Mouse (Mus musculus): ENCODE data around the gene 1520401A03Rik.

The 1520401A03Rik gene

DNA sequence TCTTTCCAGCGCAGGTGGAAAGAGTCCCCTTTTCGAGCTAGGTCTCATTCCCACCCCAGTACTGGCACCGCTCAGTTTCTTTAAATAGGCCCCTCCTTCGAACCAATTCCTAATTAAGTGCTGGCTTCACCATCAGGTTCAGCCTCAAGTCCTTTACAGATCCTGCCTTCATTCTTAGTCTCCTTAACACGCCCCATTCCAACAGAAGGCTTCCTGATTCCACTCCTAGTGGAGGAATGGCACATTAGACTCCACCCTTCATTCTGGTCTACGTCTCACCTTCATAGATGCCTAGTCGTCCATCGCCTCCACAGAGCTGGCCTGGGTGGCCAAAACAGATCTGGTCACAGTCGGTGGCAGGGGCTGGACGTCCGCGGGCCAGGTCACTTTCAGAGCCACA, 20.4 kb upstream of the 1520401A03Rik start:
- DNase-seq (ENCODE audit: low read depth, low spot score) = no peak

DNA sequence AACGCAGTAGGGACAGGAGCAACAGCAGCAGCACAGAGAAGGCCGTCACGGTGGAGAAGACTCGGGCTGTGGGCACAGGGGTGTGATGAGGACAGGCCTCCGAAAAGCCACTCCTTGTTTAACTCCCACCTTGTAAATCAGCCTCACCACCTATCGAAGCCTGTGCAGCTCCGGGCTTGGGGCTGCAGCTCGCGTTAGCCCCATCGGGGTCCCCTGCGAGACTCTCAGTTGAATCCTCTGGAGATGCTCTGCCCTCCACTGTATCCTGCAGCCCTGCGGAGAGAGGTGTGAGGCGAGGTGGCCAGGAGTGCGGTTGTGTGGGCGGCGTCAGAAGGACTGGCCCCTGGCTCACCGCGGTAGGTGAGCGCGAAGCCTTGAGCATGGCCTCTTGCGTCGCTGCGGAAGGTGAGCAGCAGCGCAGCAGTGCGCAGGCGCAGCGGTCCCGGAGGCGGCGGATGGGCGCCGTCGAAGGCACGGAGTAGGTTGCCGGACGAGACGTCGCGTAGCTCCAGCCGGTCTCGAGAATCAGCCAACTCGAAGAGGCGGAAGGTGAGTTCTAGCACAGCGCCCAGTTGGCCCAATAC, 19.7 kb upstream of the 1520401A03Rik start:
- no peak for DNase-seq (ENCODE audit: low read depth, low spot score)

DNA sequence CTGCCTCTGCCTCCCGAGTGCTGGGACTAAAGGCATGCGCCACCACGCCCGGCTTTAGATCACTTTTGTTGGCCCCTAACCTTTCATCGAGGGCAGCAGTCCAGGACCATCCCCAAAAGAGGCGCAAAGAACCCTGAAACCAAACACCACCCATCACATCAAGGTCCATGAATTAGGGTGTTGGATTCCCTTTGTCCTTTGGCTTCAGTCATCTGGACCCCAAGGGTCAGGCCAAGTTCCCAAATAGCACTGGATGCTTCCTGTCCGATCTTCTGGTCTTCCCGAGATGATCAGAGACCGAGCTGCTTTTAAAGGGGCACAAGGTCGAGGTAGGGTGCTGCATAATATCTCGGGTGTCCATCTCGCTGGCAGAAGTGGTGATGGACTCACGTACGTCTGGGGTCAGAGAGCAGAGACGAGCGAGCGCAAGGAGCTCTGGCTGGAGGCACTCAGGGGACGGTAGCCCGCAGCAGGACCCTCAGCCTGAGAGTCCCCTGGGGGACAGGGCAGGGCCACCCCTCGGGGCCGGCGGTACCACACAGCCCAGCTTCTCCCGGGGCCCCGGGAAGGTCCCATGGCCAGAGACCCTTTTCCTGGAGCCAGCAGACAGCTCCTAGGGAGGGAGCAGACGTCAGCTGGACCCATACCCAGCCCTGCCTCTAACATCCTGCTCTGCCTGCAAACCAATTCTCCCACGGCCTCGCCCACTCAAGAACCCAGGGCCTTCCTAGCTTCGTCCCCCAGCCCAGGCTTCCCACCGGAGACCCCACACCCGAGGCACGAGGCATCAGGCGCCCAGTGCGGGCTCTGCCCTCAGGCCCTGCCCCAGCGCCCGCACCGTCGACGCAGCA, 19.0 kb upstream of the 1520401A03Rik start:
- DNase-seq (ENCODE audit: low read depth, low spot score) = no peak

DNA sequence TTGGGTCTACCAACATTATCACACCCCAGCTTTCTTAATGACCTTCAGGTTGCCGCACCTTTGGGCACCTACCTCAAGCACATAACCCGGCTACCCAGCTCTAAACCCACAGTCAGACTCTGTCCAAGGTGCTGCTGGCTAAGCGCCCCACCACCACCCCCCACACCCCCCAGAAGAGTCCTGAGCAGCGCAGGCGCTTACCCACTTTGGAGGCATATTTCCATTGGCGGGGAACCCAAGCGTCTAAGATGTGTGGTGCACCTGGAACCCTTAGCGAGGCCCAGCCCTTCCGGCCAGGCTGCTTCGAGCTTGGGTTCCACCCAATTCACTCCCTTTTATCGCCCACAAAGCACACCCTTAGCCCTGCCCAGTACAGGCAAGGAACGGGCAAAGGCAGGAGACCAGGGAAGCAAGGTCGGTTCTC, 18.0 kb upstream of the 1520401A03Rik start, which contains the start of gene Paqr4:
Gene Paqr4 (minus strand): TSS at position 270 of the 424 bp plus-strand sequence.
- no peak for DNase-seq (ENCODE audit: low read depth, low spot score)

DNA sequence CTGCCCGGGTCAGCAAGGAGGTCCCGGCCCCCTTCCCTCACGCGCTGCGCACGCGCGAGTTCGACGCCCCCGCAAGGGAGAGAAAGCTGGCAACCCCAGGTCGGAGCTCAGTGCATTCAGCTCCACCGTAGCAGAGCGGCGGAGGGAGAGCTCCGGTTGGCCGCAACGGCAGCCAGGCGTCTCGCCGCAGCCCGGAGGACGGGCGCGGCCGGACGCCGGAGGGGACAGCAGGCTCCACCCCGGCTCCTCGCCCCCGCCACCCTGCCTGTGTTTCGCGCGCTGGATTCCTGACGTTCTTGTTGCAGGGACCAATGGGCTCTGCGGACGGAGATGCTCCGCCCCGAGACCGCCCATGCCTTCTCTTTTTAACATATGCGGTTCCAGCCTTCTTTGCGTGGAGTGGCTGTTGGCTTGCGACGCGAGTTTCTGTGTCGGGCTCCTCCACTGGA, 17.6 kb upstream of the 1520401A03Rik start:
- peak; percentile 81 for DNase-seq (ENCODE audit: low read depth, low spot score)

DNA sequence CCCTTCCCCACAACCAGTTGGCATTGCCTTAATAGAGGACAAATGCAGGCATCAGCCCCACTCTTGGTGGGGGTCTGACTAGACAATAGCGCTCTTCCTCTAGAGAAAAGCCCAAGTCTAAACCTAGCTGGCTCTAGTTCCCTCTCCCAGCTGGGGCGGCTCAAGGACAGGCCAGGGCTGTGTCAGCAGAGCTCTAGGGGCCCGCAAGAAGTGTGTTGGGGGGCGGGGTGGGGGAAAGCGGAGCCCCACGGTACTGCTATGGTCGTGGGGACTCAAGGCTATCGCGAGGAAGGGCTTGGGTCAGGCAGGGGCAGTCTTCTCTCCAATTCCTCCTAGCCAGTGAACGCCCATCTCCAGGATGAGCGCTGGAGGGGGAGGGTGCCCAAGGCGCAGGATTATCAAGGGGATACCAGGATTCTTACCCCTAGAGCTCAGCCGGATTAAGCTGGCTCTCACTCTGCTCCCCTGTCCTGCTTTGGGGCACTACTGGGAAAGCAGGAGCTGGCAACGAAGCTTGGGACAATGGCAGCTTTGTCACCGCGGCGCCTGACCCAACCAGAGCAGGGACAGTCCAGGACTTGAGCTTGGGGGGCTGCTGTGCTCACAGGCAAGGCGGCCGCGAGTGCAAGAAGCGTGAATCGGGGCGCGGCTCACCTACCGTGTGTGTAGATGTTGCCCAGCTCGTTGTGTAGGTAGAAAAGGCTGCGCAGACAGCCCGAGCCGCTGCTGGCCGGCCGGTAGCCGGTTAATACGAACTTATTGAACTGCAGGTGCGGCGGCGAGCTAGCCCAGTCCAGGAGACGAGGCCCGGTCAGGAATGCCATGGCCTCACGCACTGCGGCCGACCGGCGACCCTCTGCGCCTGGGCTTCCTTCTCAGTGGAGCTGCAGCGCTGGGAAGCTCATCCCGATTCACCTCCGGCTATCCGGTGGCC, 16.9 kb upstream of the 1520401A03Rik start:
- DNase-seq (ENCODE audit: low read depth, low spot score) = peak; percentile 83

DNA sequence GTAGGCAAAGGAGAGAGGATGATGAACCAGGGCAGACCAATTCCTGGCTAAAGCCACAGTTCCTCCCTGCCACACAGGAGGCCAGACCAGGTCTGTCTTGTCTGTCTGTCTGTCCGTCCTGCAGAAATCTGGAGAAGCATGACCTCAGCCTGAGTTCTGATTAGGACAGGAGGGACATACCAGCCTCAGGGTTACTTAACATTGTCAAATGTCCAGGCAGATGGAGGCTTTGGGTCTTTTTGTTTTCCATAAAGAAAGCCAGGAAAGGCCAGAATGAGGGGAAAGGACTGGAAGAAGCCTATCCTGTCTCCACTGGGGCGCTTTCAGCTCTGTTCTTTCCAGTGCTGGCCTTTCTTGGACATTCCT, 16.2 kb upstream of the 1520401A03Rik start:
- DNase-seq (ENCODE audit: low read depth, low spot score) = no peak

DNA sequence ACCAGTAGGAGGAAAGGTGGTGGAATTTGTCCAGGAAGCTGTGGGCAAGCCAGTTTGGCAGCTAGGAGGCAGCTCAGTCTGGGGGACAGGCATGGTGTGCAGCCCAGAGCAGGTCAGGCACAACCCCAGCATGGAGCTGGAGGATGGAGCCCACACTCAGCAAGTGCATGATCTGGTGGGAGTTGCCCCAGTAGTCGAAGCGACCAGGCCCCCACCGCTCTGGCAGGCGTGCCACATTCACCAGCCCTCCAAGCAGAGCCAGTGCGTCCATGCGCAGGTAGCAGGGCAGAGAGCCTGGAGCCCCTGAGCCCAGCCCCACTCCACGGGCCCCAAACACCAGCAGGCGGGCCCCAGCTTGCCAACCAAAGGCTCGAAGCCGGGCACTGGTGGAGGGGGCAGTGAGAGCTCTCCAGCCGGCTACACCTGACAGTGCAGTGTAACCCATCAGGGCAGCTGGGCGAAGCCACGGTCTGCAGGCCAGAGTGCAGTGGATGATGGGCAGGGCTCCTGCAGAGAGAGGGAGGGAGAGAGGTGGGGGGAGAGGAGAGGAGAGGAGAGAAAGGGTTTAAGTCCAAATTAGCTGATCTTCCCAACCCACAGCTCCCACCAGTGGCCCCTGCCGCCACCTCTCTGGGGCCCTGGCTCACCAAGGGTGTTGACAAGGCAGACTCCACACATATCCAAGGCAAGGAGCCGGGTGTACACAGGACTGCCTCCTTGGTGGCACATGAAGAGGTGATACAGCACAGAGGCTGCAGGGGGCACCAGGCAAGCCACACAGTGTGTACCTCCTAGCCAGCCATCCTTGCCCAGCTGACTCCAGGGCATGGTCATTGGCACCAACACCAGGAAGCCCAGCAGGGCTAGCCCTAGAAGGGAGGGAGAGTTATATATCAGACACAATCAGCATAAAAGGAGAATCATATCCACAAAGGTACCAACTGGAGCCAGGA, 15.2 kb upstream of the 1520401A03Rik start:
- DNase-seq (ENCODE audit: low read depth, low spot score) = no peak

DNA sequence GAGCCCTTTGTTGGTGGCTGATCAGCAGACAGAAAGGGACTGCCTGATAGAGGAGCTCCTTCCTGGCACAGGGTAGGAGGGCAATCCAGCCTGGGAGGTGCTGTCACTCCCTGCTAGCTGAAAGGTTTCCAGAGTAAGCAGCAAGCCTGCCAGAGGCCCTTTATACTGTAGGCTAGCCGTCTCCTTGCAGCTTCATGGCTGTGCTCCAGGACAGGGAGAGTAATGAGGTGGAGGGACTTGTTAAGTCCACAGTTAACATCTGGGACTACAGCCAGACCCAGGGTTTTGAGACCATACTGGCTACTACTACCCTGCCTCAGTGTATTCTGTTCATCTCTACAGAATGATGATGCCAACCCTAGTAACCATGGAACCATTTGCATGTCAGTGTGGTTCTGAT, 11.8 kb upstream of the 1520401A03Rik start:
- DNase-seq (ENCODE audit: low read depth, low spot score) = no peak

DNA sequence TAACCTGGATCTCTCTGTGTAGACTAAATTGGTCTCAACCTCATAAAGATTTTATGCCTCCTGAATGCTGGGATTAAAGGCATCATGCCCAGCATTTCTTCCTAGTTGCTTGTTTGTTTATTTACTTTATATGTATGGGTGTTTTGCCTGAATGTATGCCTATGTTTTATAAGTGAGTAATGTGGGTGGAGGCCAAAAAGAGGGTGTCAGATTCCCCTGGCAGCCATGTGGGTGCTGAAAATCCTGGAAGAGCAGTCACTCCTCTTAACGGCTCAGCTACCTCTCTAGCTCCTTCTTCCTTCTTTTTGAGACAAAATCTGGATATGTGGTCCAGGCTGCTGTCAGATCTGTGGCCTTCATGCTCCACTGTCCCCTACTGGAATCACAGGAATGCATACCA, 7.9 kb upstream of the 1520401A03Rik start:
- DNase-seq (ENCODE audit: low read depth, low spot score) = no peak

DNA sequence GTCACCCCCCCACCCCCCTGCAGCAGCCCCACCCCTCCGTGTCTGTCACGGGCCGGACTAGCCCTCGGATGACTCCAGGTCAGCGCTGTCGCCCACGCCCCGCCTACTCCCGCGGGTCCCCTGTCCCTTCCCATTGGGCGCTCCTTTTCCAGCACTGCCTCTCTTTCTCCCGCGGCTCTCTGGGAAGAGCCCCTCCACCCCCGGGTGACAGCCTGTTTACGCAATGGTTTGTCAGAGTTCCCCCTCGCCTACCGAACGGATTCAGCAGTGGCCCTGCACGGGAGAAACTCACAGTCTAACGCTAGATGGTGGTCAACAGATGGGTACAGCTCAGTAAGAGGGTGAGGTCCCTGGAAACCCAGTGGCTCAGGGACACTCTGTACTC, 4.2 kb upstream of the 1520401A03Rik start:
- peak; percentile 57 for DNase-seq (ENCODE audit: low read depth, low spot score)

DNA sequence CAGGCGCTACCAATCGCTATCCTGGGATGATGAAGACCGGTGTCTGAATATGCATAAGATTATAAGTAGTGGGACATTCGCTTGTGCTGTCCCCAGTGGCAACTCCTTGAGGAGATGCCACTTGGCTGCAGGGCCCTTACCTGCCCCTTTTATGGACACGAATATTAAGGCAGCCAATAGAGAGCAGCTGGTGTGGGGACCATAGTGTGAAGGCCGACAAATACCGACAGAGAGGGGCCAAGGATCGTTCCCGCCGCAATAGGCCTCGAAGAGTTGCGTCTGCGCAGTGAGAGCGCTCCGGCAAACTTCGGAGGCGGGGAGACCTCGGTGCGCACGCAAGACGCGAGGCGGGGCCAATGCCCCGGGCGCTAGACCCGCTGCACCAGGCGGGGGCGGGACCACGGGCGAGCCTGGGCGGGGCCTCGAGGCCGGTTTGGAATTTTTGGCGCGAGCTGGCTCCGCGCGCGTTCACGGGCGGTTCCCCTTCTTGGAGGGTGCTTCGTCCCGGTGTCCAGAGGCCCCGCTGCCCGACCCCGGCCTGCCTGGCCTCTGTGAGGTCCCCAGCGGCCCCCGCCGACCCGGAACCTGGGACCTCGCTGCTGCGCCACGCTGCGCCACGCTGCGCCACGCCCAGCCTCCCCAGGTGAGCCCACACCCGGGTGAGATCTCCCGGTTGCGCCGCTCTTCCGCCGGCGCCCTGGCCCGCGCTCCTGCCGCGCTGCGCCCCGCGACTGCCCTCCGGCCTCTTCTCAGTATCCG, 3.6 kb upstream of the 1520401A03Rik start, which contains the start of gene Pkmyt1:
Gene Pkmyt1 (plus strand): TSS at position 338 of the 759 bp plus-strand sequence.
- peak; percentile 85 for DNase-seq (ENCODE audit: low read depth, low spot score)

DNA sequence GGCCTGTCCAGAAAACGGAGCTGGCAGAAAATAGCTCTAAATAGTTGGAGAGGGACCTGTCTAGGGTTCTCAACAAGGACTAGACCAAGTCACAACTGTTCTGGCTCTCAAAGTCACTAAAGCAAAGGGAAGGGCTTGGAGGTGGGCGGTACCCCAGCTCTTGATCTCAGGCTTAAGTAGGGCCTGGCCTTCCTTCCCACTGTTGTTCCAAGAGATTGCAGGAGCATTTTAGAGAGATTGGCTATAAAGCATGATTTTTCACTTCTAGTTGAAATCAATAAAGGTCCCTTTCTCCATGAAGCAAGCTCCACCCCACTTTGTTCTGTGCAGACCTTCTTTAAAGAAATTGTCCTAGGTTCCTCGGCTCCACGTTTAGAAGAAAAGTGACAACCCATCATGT, 2.9 kb upstream of the 1520401A03Rik start:
- DNase-seq (ENCODE audit: low read depth, low spot score) = no peak

DNA sequence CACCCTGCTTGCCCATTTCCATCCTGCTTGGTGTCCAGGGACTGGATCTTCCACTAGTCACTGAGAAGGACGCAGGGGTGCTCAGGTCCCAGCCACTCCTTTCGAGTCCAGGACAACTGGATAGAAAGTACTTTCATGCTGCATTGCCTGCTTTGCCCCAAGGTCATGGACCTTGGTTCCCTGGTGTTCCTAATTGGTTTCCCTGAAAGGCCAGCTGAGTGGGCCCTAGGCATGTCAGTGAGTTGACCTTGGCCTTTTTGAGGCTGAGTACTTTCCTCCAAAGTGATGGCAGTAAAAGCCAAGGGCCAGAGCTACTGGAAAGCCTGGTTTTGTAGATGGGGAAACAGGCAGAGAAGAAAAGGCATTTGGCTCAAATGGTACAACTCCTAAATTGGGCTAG, 697 bp downstream of the 1520401A03Rik start:
- no peak for DNase-seq (ENCODE audit: low read depth, low spot score)

DNA sequence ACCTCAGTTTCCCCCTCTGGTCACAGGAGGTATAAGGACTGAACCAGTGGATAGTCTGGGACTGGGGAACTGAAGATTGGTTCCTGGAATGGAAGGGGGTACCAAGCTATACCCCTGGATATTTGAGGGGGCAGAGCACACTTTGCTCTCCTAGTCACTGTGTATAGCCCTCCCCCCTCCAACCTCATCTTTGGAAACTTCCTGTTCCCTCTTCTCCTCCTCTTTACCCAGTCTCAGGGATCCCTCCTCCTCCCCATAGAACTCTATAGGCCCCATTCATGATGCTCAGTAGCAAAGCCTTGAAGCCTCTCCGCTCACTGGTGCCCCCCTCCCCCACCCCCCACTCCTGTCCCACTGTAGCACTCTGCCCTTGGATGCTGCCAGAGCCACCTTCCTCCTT, 3.1 kb downstream of the 1520401A03Rik start:
- DNase-seq (ENCODE audit: low read depth, low spot score) = no peak

DNA sequence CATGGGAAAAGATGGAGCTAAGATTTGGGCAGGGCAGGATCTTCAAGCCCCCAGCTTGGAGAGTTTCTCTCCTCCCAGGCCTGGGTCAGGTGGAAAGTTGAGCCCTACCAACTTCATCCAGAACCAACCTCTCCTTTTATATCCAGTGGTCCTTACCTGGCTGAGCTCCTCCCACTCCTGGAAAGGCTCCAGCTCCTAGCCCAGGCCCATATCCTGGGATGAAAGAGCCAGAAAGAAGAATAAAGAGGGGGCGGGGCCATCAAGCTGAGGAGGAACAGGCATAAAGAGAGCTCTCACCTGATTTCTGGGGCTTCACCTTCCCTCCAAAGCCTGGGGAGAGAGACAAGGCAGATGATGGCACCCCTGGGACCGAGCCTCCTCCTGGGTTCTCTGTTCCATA, 5.6 kb downstream of the 1520401A03Rik start:
- no peak for DNase-seq (ENCODE audit: low read depth, low spot score)

DNA sequence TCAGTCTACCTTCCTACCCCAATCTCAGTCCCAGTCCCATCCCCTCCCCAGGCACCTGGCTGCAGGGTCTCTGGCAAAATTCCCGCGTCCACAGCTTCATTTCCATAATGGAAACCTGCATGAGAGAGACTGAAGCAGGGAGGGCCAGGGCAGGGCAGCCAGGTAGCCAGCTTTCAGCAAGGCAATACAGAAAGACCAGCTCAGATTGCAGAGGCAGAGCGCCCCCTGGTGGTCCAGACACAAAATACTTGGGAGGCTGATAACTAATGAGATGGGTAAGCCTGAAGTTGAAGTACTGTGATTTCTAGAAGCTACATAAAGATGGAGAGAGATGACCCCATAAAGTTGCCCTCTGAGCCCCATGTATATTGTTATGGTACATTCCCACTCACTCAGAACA, 16.4 kb downstream of the 1520401A03Rik start:
- DNase-seq (ENCODE audit: low read depth, low spot score) = peak; percentile 72

DNA sequence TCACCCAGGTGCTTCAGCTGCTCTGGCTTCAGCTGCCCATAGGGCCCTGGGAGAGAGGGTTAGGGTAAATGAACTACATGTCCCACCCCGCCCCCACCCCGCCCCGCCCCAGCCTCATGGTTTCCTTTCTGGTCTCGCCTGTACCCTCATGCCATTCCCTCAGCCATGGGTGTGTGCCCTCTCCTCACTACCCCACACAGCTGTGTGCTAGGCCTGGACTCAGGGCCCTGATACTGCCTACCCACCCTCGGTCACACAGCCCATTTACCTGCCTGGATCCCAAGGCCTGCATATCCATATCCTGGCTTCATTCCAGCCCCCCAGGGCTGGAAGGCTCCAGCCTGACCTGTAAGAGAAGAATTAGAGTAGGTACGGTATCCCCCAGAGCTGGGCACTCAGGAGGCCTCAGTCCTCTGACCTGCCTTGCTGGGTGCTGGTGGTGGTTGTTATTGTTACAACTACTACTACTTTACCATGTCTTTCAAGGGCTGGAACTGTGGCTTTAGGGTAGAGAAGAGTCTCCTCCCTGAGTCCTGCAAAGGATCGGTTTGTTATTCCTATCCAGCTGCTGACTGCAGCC, 17.0 kb downstream of the 1520401A03Rik start:
- no peak for DNase-seq (ENCODE audit: low read depth, low spot score)

DNA sequence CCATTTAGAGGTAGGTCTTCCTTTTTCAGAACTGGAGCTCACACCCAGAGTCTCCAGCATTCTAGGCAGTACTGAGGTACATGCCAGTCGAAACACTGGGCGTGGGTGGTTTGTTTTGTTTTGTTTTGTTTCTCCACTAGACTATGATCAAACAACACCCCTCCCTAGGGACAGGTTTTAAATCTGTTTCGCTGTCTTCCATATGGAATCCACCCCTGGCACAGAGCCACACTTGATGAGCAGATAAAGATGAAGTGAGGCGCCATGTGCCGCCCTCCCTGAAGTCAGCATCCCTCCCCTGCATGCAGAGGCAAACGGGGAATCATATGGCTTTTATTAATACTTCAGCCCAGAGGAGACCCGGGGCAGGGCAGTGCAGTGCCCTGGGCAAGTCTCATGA, 17.8 kb downstream of the 1520401A03Rik start:
- no peak for DNase-seq (ENCODE audit: low read depth, low spot score)

DNA sequence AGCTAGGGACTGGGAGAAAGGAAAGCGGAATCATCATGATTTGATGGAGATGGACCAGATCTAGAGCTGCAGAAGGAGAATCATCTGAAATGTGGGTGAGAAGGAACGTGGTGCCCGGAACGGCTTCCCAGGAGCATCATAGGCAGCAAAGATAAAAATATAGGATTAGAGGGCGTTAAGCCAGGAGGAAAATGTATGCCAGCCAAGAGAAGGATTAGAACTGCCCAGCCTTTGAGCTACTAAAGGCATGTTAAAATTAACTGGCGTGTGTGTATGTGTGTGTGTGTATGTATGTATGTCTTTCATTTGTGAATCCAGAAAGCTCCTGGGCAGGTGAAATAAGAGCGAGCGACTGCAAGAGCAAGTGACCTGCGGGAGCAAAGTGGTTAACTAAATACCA, 19.3 kb downstream of the 1520401A03Rik start:
- DNase-seq (ENCODE audit: low read depth, low spot score) = no peak

Data from retina, postnatal 7 days (tissue).